Mouse (Mus musculus) thymus, adult 2 months (tissue): ENCODE results near the gene Syndig1. TPM values are rescaled to one million over a fixed set of nuclear protein-coding genes. Genes with fewer than 3 reads are reported as not detected.

Source experiments
- DNase-seq: peaks from one replicate; pipeline ENCODE4 v3.0.0; 2021
- H3K27ac ChIP-seq: fragments of 200-500 bp; 2 replicates; pipeline ENCODE4 v1.5.1; 2012; ENCODE audit warnings: low read length, control low read depth; ENCODE audit not compliant: control insufficient read depth, insufficient read depth
- H3K27me3 ChIP-seq: fragments of 200-500 bp; 2 replicates; pipeline ENCODE4 v1.6.1; 2012; ENCODE audit warnings: mild to moderate bottlenecking, low read length, moderate library complexity, mixed read lengths; ENCODE audit not compliant: control insufficient read depth, insufficient read depth
- H3K36me3 ChIP-seq: fragments of 200-500 bp; 2 replicates; pipeline ENCODE4 v1.6.1; 2012; ENCODE audit warnings: mild to moderate bottlenecking, low read length, moderate library complexity; ENCODE audit not compliant: control insufficient read depth, insufficient read depth
- H3K4me1 ChIP-seq: fragments of 200-500 bp; replicated peaks from 2 replicates; pipeline ENCODE4 v1.6.1; 2012; ENCODE audit warnings: low read length; ENCODE audit not compliant: control insufficient read depth, insufficient read depth
- H3K4me3 ChIP-seq: fragments of 200-500 bp; 2 replicates; pipeline ENCODE4 v1.5.1; 2012; ENCODE audit warnings: mild to moderate bottlenecking, low read length, control low read depth, moderate library complexity; ENCODE audit not compliant: control insufficient read depth, insufficient read depth
- CTCF ChIP-seq: fragments of 200-500 bp; IDR thresholded peaks from 2 replicates; pipeline ENCODE4 v1.5.1; 2012; ENCODE audit warnings: mild to moderate bottlenecking, control low read depth, low read length, moderate library complexity, borderline replicate concordance; ENCODE audit not compliant: control insufficient read depth, poor library complexity, insufficient read depth; ENCODE audit errors: extremely low read depth
- POLR2A ChIP-seq: fragments of 200-500 bp; IDR thresholded peaks from 2 replicates; pipeline ENCODE4 v1.6.1; 2012; ENCODE audit warnings: mild to moderate bottlenecking, low read length, control low read depth, moderate library complexity; ENCODE audit not compliant: control insufficient read depth, poor library complexity, insufficient read depth; ENCODE audit errors: extremely low read depth
- WGBS: fragments of 180-500 bp; shearing (Covaris S2); methylation state at CpG from one replicate; pipeline ENCODE4 v1.1.7; 2018; 5-methylcytosine and 5-hydroxymethylcytosine counted together
- polyA plus RNA-seq: library from polyadenylated mRNA; depleted of rRNA; stranded (reverse); fragments of >200 nt; gene quantifications from 2 replicates; pipeline ENCODE4 v1.2.3, GENCODE M21; 2012

The Syndig1 gene
- polyA plus RNA-seq, 1 experiment, result 0.32 TPM

- 91% methylated on average over 2 of the region's 2 CpGs for WGBS
- Histone ChIP-seq H3K4me3 (no peak overlapping the region), H3K36me3 (no peaks in the 10 kb centered on the region), H3K27me3 (no peaks in the 10 kb centered on the region), H3K27ac (no peak overlapping the region), H3K4me1 (no peaks in the 10 kb centered on the region)
- no peak for DNase-seq
- TF ChIP-seq CTCF (no peak), POLR2A (no peak)
These were observed 41.5 kb downstream of the Syndig1 start for GRCm38 (mm10) chr2:149870496-149870895.

GRCm38 (mm10) chr2:149872496-149872895 is 43.5 kb downstream of the Syndig1 start:
- H3K36me3 ChIP-seq, result no peaks in the 10 kb centered on the region
- no peaks in the 10 kb centered on the region for H3K4me1 ChIP-seq
- DNase-seq, result no peak
- no peaks in the 10 kb centered on the region for H3K27me3 ChIP-seq
- H3K27ac ChIP-seq, result no peak overlapping the region
- no peak for TF ChIP-seq POLR2A
- 88% methylated on average over 4 of the region's 4 CpGs for WGBS
- H3K4me3 ChIP-seq, result no peak overlapping the region

- DNase-seq, result no peak
- Histone ChIP-seq H3K4me3 (no peak overlapping the region), H3K4me1 (no peaks in the 10 kb centered on the region), H3K27me3 (no peaks in the 10 kb centered on the region), H3K27ac (no peak overlapping the region), H3K36me3 (no peaks in the 10 kb centered on the region)
- 93% methylated on average over 3 of the region's 3 CpGs for WGBS
- no peak for TF ChIP-seq POLR2A
- TF ChIP-seq CTCF, result no peak
These were observed 44.3 kb downstream of the Syndig1 start for GRCm38 (mm10) chr2:149873346-149873745.

GRCm38 (mm10) chr2:149877954-149878353 is 48.9 kb downstream of the Syndig1 start:
- no peaks in the 10 kb centered on the region for H3K27me3 ChIP-seq
- 60% methylated on average over 2 of the region's 2 CpGs for whole genome bisulfite sequencing
- H3K27ac ChIP-seq, result no peak overlapping the region
- no peaks in the 10 kb centered on the region for H3K4me1 ChIP-seq
- TF ChIP-seq POLR2A (no peak), CTCF (no peak)
- H3K4me3 ChIP-seq, result no peak overlapping the region
- DNase-seq, result no peak
- no peaks in the 10 kb centered on the region for H3K36me3 ChIP-seq

- Histone ChIP-seq H3K27ac (no peak overlapping the region), H3K36me3 (no peaks in the 10 kb centered on the region), H3K4me3 (no peak overlapping the region), H3K4me1 (no peaks in the 10 kb centered on the region), H3K27me3 (no peaks in the 10 kb centered on the region)
- no peak for TF ChIP-seq CTCF
- TF ChIP-seq POLR2A, result no peak
- no peak for DNase-seq
These were observed 58.6 kb downstream of the Syndig1 start for GRCm38 (mm10) chr2:149887634-149888033.

GRCm38 (mm10) chr2:149891647-149892046 is 62.6 kb downstream of the Syndig1 start:
- Histone ChIP-seq H3K27me3 (no peaks in the 10 kb centered on the region), H3K36me3 (no peaks in the 10 kb centered on the region), H3K4me3 (no peak overlapping the region), H3K27ac (no peak overlapping the region), H3K4me1 (no peaks in the 10 kb centered on the region)
- no peak for DNase-seq
- 95% methylated on average over 2 of the region's 2 CpGs for WGBS
- TF ChIP-seq POLR2A (no peak), CTCF (no peak)

GRCm38 (mm10) chr2:149896337-149896736 is 67.3 kb downstream of the Syndig1 start:
- DNase-seq, result no peak
- H3K27me3 ChIP-seq, result no peaks in the 10 kb centered on the region
- TF ChIP-seq CTCF (no peak), POLR2A (no peak)
- 82% methylated on average over 2 of the region's 2 CpGs for WGBS
- no peaks in the 10 kb centered on the region for H3K4me1 ChIP-seq
- H3K27ac ChIP-seq, result no peak overlapping the region
- no peak overlapping the region for H3K4me3 ChIP-seq
- H3K36me3 ChIP-seq, result no peaks in the 10 kb centered on the region
